Mouse (Mus musculus) left cerebral cortex, postnatal 36 days (tissue): ENCODE measurements at regions not wholly inside any gene's neighbourhood (a gene's known extent, or its start where the extent isn't known, plus 50 kb on each side); places are given as distances from the start of the nearest gene placed in this dataset.
A peak's percentile ranks its signal among the peaks of the same experiment; 100 is the strongest.

Experiments
- DNase-seq, 2 experiments: peaks; one replicate each; pipeline ENCODE4 v3.0.0; 2021 to 2022; ENCODE audit warnings: low spot score in 2 of 2, mixed read lengths in 1 of 2
- intact Hi-C: fragments of 180-260 bp; cut with DNase I; formaldehyde crosslinking; loops from one replicate; pipeline ENCODE4 v1.15.1; 2025

DNA sequence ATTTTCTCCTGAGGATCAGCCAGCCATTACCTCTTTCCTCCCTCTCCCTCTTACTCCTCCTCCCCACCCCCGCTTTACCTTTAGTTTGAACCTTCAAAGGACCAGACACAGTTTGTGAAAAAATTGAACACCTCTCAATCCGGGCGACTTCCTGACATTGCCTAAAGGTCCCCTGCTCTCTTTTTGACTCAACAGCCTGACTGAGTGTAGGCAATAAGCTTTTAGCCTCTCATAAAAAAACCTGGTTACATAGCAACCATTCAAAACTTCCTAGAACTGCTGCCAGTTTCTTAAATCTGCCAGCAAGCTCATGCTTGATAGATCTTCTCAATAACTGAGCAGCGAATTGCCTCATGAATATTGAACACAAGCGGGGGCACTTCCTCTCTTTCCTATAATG is 71.7 kb downstream of the Zfp945 start:
- intact Hi-C loops, result no loop called here
- no peak for DNase-seq

GRCm38 (mm10) chr17:22784481-22784880 is 82.5 kb downstream of the Zfp945 start:
- intact Hi-C loops, result no loop called here
- DNase-seq, result no peak

DNA sequence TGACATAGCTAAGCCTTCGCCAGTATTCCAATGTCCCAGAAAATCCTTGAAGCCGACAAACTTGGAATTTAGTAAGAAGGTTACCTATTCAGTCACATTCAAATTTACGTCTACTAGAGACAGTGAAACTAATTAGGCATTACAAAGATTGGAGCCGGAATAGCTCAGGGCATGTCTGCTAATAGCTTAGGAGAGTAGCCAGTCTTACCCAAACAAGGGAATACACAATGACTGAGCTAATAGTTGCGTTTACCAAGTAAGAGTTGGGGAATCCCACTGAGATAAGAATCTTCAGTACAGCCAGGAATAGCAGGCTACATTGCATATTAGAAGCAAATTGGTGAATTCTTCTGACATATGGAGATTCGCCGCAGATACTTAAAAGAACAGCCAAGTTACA is 121.2 kb downstream of the Zfp945 start:
- intact Hi-C loops, result no loop called here
- DNase-seq, result no peak

GRCm38 (mm10) chr17:22739581-22740178 is 127.3 kb downstream of the Zfp945 start:
- intact Hi-C loops, result loop anchor here (2.0 to 5.0 kb wide), 2 partner anchors 79 to 128 kb away; partner anchors contain the start of gene Zfp945
- peak; percentile 68 to 75 for DNase-seq

- intact Hi-C loops, result loop anchor here (5.0 kb wide), 1 partner anchor 128 kb away; the partner anchor contains the start of gene Zfp945
- no peak for DNase-seq
Observed at GRCm38 (mm10) chr17:22739173-22739572, 127.8 kb downstream of the Zfp945 start.

GRCm38 (mm10) chr17:22736360-22736759 is 130.6 kb downstream of the Zfp945 start:
- no peak for DNase-seq
- intact Hi-C loops, result loop anchor here (5.0 kb wide), 1 partner anchor 131 kb away; the partner anchor contains the start of gene Zfp945
